Mouse (Mus musculus): Measurements from ENCODE around the gene Bloc1s1.

The Bloc1s1 gene

GRCm38 (mm10) chr10:128931441-128931840, 7.6 kb upstream of the Bloc1s1 start:
- no peak for DNase-seq (ENCODE audit: low spot score in 2 of 2)

GRCm38 (mm10) chr10:128929638-128930378, 6.0 kb upstream of the Bloc1s1 start:
- DNase-seq (ENCODE audit: low spot score in 2 of 2) = no peak

GRCm38 (mm10) chr10:128928356-128928755, 4.5 kb upstream of the Bloc1s1 start:
- no peak for DNase-seq (ENCODE audit: low spot score in 2 of 2)

GRCm38 (mm10) chr10:128923013-128923691, 683 bp downstream of the Bloc1s1 start:
- peak; percentile 89 to 94 for DNase-seq (ENCODE audit: low spot score in 2 of 2)

GRCm38 (mm10) chr10:128922822-128923012, 1.1 kb downstream of the Bloc1s1 start, which contains the start of gene Rdh5:
Rdh5 (minus strand) TSS chr10:128922888.
- no peak for DNase-seq (ENCODE audit: low spot score in 2 of 2)

- DNase-seq (ENCODE audit: low spot score in 2 of 2) = no peak
Measured at GRCm38 (mm10) chr10:128921883-128922821, 1.7 kb downstream of the Bloc1s1 start.

GRCm38 (mm10) chr10:128921251-128921650, 2.6 kb downstream of the Bloc1s1 start:
- DNase-seq (ENCODE audit: low spot score in 2 of 2) = no peak

- DNase-seq (ENCODE audit: low spot score in 2 of 2) = no peak
Measured at GRCm38 (mm10) chr10:128920736-128921161, 3.1 kb downstream of the Bloc1s1 start.

GRCm38 (mm10) chr10:128919966-128920365, 3.9 kb downstream of the Bloc1s1 start:
- DNase-seq (ENCODE audit: low spot score in 2 of 2) = no peak

GRCm38 (mm10) chr10:128919203-128919631, 4.6 kb downstream of the Bloc1s1 start:
- no peak for DNase-seq (ENCODE audit: low spot score in 2 of 2)

GRCm38 (mm10) chr10:128918246-128918645, 5.6 kb downstream of the Bloc1s1 start:
- DNase-seq (ENCODE audit: low spot score in 2 of 2) = peak in 1 of 2 experiments; percentile 48

GRCm38 (mm10) chr10:128917400-128917799, 6.4 kb downstream of the Bloc1s1 start:
- no peak for DNase-seq (ENCODE audit: low spot score in 2 of 2)

GRCm38 (mm10) chr10:128916665-128917064, 7.2 kb downstream of the Bloc1s1 start:
- DNase-seq (ENCODE audit: low spot score in 2 of 2) = no peak

- no peak for DNase-seq (ENCODE audit: low spot score in 2 of 2)
Measured at GRCm38 (mm10) chr10:128915550-128915949, 8.3 kb downstream of the Bloc1s1 start.

GRCm38 (mm10) chr10:128913696-128914095, 10.1 kb downstream of the Bloc1s1 start:
- no peak for DNase-seq (ENCODE audit: low spot score in 2 of 2)

GRCm38 (mm10) chr10:128913219-128913618, 10.6 kb downstream of the Bloc1s1 start:
- DNase-seq (ENCODE audit: low spot score in 2 of 2) = peak in 1 of 2 experiments; percentile 82

- no peak for DNase-seq (ENCODE audit: low spot score in 2 of 2)
Measured at GRCm38 (mm10) chr10:128912791-128913190, 11.0 kb downstream of the Bloc1s1 start.

- no peak for DNase-seq (ENCODE audit: low spot score in 2 of 2)
Measured at GRCm38 (mm10) chr10:128912268-128912667, 11.6 kb downstream of the Bloc1s1 start.

GRCm38 (mm10) chr10:128911430-128911829, 12.4 kb downstream of the Bloc1s1 start:
- DNase-seq (ENCODE audit: low spot score in 2 of 2) = no peak

GRCm38 (mm10) chr10:128910066-128910841, 13.6 kb downstream of the Bloc1s1 start:
- peak in 1 of 2 experiments; percentile 63 for DNase-seq (ENCODE audit: low spot score in 2 of 2)

- DNase-seq (ENCODE audit: low spot score in 2 of 2) = peak; percentile 72 to 78
Measured at GRCm38 (mm10) chr10:128909567-128910028, 14.2 kb downstream of the Bloc1s1 start.
